Mouse (Mus musculus): Measurements from ENCODE around the gene Cd72. TPM values are rescaled to one million over a fixed set of nuclear protein-coding genes. Genes with fewer than 3 reads are reported as not detected.
A peak's percentile ranks its signal among the peaks of the same experiment; 100 is the strongest.

Gene Cd72
- total RNA-seq, 1 experiment = 0.40 TPM

- Histone ChIP-seq H3K4me3 (ENCODE audit: insufficient read depth in 1 of 2, low read depth in 1 of 2, low read length in 2 of 2, poor library complexity in 1 of 2, severe bottlenecking in 1 of 2) (peak overlapping the region; percentile 16 to 45; a peak in 3 of 4 replicates), H3K36me3 (ENCODE audit: control insufficient read depth, insufficient read depth, low read length, poor library complexity, severe bottlenecking) (no peaks in the 10 kb centered on the region), H3K9me3 (ENCODE audit: control insufficient read depth, insufficient read depth, low read depth, low read length) (no peaks in the 10 kb centered on the region), H3K9ac (ENCODE audit: insufficient read depth, low read depth, low read length, poor library complexity, severe bottlenecking) (no peak overlapping the region; the same call in 1 of the 2 replicates), H3K4me1 (ENCODE audit: control insufficient read depth in 2 of 2, insufficient read depth in 2 of 2, low read length in 2 of 2, poor library complexity in 1 of 2) (peaks cover 9 to 28% of the 10 kb centered on the region in 2 experiments), H3K27ac (ENCODE audit: insufficient read depth, low read depth, low read length, poor library complexity, severe bottlenecking) (no peak overlapping the region)
- DNase-seq (ENCODE audit: low read depth, low spot score) = no peak
- TF ChIP-seq ZC3H11A (IDR thresholded peaks at IDR 0.05; ENCODE audit: borderline replicate concordance, low read depth, low read length) (no peak), CHD2 (IDR thresholded peaks at IDR 0.05; ENCODE audit: low read depth, low read length) (no peak), MAFK (IDR thresholded peaks at IDR 0.05; ENCODE audit: insufficient read depth, low read depth, low read length) (no peak), ZNF384 (IDR thresholded peaks at IDR 0.05; ENCODE audit: low read depth, low read length) (no peak), HCFC1 (IDR thresholded peaks at IDR 0.05; ENCODE audit: borderline replicate concordance, insufficient read depth, low read length) (no peak)
- in situ Hi-C loops (cut with MboI; ENCODE audit: low sequenced_read_pairs in 2 of 2, unreplicated experiment in 2 of 2) = no loop called here
Observed at GRCm38 (mm10) chr4:43399391-43400131, 54.9 kb downstream of the Cd72 start.

- no peaks in the 10 kb centered on the region for H3K36me3 ChIP-seq (ENCODE audit: control insufficient read depth, insufficient read depth, low read length, poor library complexity, severe bottlenecking)
- in situ Hi-C loops (cut with MboI; ENCODE audit: low sequenced_read_pairs in 2 of 2, unreplicated experiment in 2 of 2) = no loop called here
- no peaks in the 10 kb centered on the region for H3K9me3 ChIP-seq (ENCODE audit: control insufficient read depth, insufficient read depth, low read depth, low read length)
- H3K9ac ChIP-seq (ENCODE audit: insufficient read depth, low read depth, low read length, poor library complexity, severe bottlenecking) = no peak overlapping the region; the same call in 1 of the 2 replicates
- peaks cover 9 to 25% of the 10 kb centered on the region in 2 experiments for H3K4me1 ChIP-seq (ENCODE audit: control insufficient read depth in 2 of 2, insufficient read depth in 2 of 2, low read length in 2 of 2, poor library complexity in 1 of 2)
- no peak overlapping the region for H3K27ac ChIP-seq (ENCODE audit: insufficient read depth, low read depth, low read length, poor library complexity, severe bottlenecking)
- H3K4me3 ChIP-seq (ENCODE audit: insufficient read depth in 1 of 2, low read depth in 1 of 2, low read length in 2 of 2, poor library complexity in 1 of 2, severe bottlenecking in 1 of 2) = peak overlapping the region; percentile 16 to 45; a peak in 2 of 4 replicates
- TF ChIP-seq MAFK (IDR thresholded peaks at IDR 0.05; ENCODE audit: insufficient read depth, low read depth, low read length) = 0 out of 2 replicates have a peak, but pooled peaks have one; percentile 22
- TF ChIP-seq HCFC1 (IDR thresholded peaks at IDR 0.05; ENCODE audit: borderline replicate concordance, insufficient read depth, low read length) = no peak
- no peak for DNase-seq (ENCODE audit: low read depth, low spot score)
Observed at GRCm38 (mm10) chr4:43398829-43399331, 55.5 kb downstream of the Cd72 start.

GRCm38 (mm10) chr4:43398014-43398413 is 56.4 kb downstream of the Cd72 start:
- Histone ChIP-seq H3K9me3 (ENCODE audit: control insufficient read depth, insufficient read depth, low read depth, low read length) (no peaks in the 10 kb centered on the region), H3K9ac (ENCODE audit: insufficient read depth, low read depth, low read length, poor library complexity, severe bottlenecking) (no peak overlapping the region), H3K4me3 (ENCODE audit: insufficient read depth in 1 of 2, low read depth in 1 of 2, low read length in 2 of 2, poor library complexity in 1 of 2, severe bottlenecking in 1 of 2) (no peak overlapping the region), H3K4me1 (ENCODE audit: control insufficient read depth in 2 of 2, insufficient read depth in 2 of 2, low read length in 2 of 2, poor library complexity in 1 of 2) (peaks cover 9 to 22% of the 10 kb centered on the region in 2 experiments; a peak in 3 of 4 replicates), H3K36me3 (ENCODE audit: control insufficient read depth, insufficient read depth, low read length, poor library complexity, severe bottlenecking) (no peaks in the 10 kb centered on the region), H3K27ac (ENCODE audit: insufficient read depth, low read depth, low read length, poor library complexity, severe bottlenecking) (no peak overlapping the region)
- in situ Hi-C loops (cut with MboI; ENCODE audit: low sequenced_read_pairs in 2 of 2, unreplicated experiment in 2 of 2) = no loop called here
- DNase-seq (ENCODE audit: low read depth, low spot score) = no peak
- no peak for TF ChIP-seq HCFC1 (IDR thresholded peaks at IDR 0.05; ENCODE audit: borderline replicate concordance, insufficient read depth, low read length)
- TF ChIP-seq MAFK (IDR thresholded peaks at IDR 0.05; ENCODE audit: insufficient read depth, low read depth, low read length) = no peak
- no peak for TF ChIP-seq ZNF384 (IDR thresholded peaks at IDR 0.05; ENCODE audit: low read depth, low read length)
- TF ChIP-seq ZC3H11A (IDR thresholded peaks at IDR 0.05; ENCODE audit: borderline replicate concordance, low read depth, low read length) = no peak
- TF ChIP-seq CHD2 (IDR thresholded peaks at IDR 0.05; ENCODE audit: low read depth, low read length) = no peak

Other genes with a start within 250 kb of the Cd72 start
- 0.79 and 0.89 TPM in 2 replicates for gene Atp8b5, start 187.5 kb downstream of the Cd72 start, total RNA-seq (2012; rRNA removed)
- 12.1 and 19.0 TPM in 2 replicates for gene Rusc2, start 72.6 kb downstream of the Cd72 start, total RNA-seq (2012; rRNA removed)
- 0.27 and 0.37 TPM in 2 replicates for gene Fam166b, start 25.5 kb downstream of the Cd72 start, total RNA-seq (2012; rRNA removed)
- 11.0 and 12.4 TPM in 2 replicates for gene Tesk1, start 12.7 kb downstream of the Cd72 start, total RNA-seq (2012; rRNA removed)
- gene Sit1, start 29.1 kb upstream of the Cd72 start, total RNA-seq (2012; rRNA removed) = 0.31 TPM in 1 of 2 replicates, not detected in the other
- gene Ccdc107, start 38.3 kb upstream of the Cd72 start, total RNA-seq (2012; rRNA removed) = 59.1 and 84.9 TPM in 2 replicates
- gene Arhgef39, start 45.1 kb upstream of the Cd72 start, total RNA-seq (2012; rRNA removed) = 32.1 and 44.0 TPM in 2 replicates
- 0.21 and 0.71 TPM in 2 replicates for gene Car9, start 52.3 kb upstream of the Cd72 start, total RNA-seq (2012; rRNA removed)
- gene Tpm2, start 69.1 kb upstream of the Cd72 start, total RNA-seq (2012; rRNA removed) = 76.7 and 143 TPM in 2 replicates
- 51.0 and 55.2 TPM in 2 replicates for gene Creb3, start 107.7 kb upstream of the Cd72 start, total RNA-seq (2012; rRNA removed)
- gene Tln1, start 108.1 kb upstream of the Cd72 start, total RNA-seq (2012; rRNA removed) = 78.1 and 105 TPM in 2 replicates
- 27.1 and 37.6 TPM in 2 replicates for gene Rgp1, start 124.1 kb upstream of the Cd72 start, total RNA-seq (2012; rRNA removed)
- 8.9 and 10.8 TPM in 2 replicates for gene Gba2, start 124.2 kb upstream of the Cd72 start, total RNA-seq (2012; rRNA removed)
- gene Msmp, start 129.9 kb upstream of the Cd72 start, total RNA-seq (2012; rRNA removed) = 0.48 and 0.49 TPM in 2 replicates
- 2.4 and 7.1 TPM in 2 replicates for gene Npr2, start 177.3 kb upstream of the Cd72 start, total RNA-seq (2012; rRNA removed)
- 0.27 and 0.58 TPM in 2 replicates for gene Spag8, start 199.0 kb upstream of the Cd72 start, total RNA-seq (2012; rRNA removed)
- gene Hint2, start 201.8 kb upstream of the Cd72 start, total RNA-seq (2012; rRNA removed) = 46.0 and 72.9 TPM in 2 replicates
- 1.4 and 1.9 TPM in 2 replicates for gene Tmem8b, start 214.3 kb upstream of the Cd72 start, total RNA-seq (2012; rRNA removed)
- 9.3 and 13.3 TPM in 2 replicates for gene Fam221b, start 214.5 kb upstream of the Cd72 start, total RNA-seq (2012; rRNA removed)
- not detected in 2 replicates for gene Olfr70, start 246.2 kb upstream of the Cd72 start, total RNA-seq (2012; rRNA removed)